Mouse (Mus musculus) heart, embryonic 11.5 days (tissue): ENCODE results near the gene Gm5414. TPM values are rescaled to one million over a fixed set of nuclear protein-coding genes. Genes with fewer than 3 reads are reported as not detected.

Experiments
- ATAC-seq: fragments of 200-750 bp; cut with Nextera tagmentation; replicated peaks from 2 replicates; pipeline ENCODE4 v1.8.0; 2017; ENCODE audit warnings: moderate library complexity; ENCODE audit not compliant: insufficient number of reproducible peaks, low FRiP score, low TSS enrichment
- H3K27ac ChIP-seq: fragments of 300-500 bp; sonication (generic); 2 replicates; pipeline ENCODE4 v1.5.1; 2014; ENCODE audit warnings: mild to moderate bottlenecking, low read depth, low read length
- H3K27me3 ChIP-seq: fragments of 300-500 bp; sonication (generic); 2 replicates; pipeline ENCODE4 v1.6.1; 2014; ENCODE audit warnings: mild to moderate bottlenecking, low read length, mixed read lengths; ENCODE audit not compliant: control insufficient read depth, insufficient read depth
- H3K36me3 ChIP-seq: fragments of 300-500 bp; sonication (generic); 2 replicates; pipeline ENCODE4 v1.6.1; 2014; ENCODE audit warnings: mild to moderate bottlenecking, low read length, moderate library complexity, mixed read lengths; ENCODE audit not compliant: control insufficient read depth, insufficient read depth
- H3K4me1 ChIP-seq: fragments of 300-500 bp; sonication (generic); 2 replicates; pipeline ENCODE4 v1.6.1; 2014; ENCODE audit warnings: low read length; ENCODE audit not compliant: control insufficient read depth, insufficient read depth
- H3K4me2 ChIP-seq: fragments of 300-500 bp; sonication (generic); 2 replicates; pipeline ENCODE4 v1.6.1; 2014; ENCODE audit warnings: mild to moderate bottlenecking, moderate library complexity
- H3K4me3 ChIP-seq: fragments of 300-500 bp; sonication (generic); 2 replicates; pipeline ENCODE4 v1.5.1; 2014; ENCODE audit warnings: low read depth, low read length
- H3K9ac ChIP-seq: fragments of 300-500 bp; sonication (generic); 2 replicates; pipeline ENCODE4 v1.6.1; 2014; ENCODE audit warnings: mild to moderate bottlenecking, low read depth, low read length, moderate library complexity
- H3K9me3 ChIP-seq: fragments of 300-500 bp; sonication (generic); replicated peaks from 2 replicates; pipeline ENCODE4 v1.6.1; 2016; ENCODE audit warnings: low read length; ENCODE audit not compliant: control insufficient read depth
- WGBS: fragments of 180-500 bp; shearing (Covaris S2); extraction: QIAGEN DNeasy Blood & Tissue Kit; methylation state at CpG from one replicate; pipeline ENCODE4 v1.1.7; 2014; ENCODE audit not compliant: insufficient replicate concordance; 5-methylcytosine and 5-hydroxymethylcytosine counted together
- microRNA-seq: library from miRNA; unstranded; fragments of <30 nt; microRNA quantifications from one replicate; pipeline ENCODE4, GENCODE M21; 2016; ENCODE audit warnings: borderline number of aligned reads
- polyA plus RNA-seq: library from polyadenylated mRNA; unstranded; fragments of >200 nt; fragmentation: Nextera tagmentation; extraction: Ambion mirVana; gene quantifications from 2 replicates; pipeline ENCODE4 v1.2.1, GENCODE M21; 2014

The Gm5414 gene
- polyA plus RNA-seq, 1 experiment from 2014 or later, result not detected

DNA sequence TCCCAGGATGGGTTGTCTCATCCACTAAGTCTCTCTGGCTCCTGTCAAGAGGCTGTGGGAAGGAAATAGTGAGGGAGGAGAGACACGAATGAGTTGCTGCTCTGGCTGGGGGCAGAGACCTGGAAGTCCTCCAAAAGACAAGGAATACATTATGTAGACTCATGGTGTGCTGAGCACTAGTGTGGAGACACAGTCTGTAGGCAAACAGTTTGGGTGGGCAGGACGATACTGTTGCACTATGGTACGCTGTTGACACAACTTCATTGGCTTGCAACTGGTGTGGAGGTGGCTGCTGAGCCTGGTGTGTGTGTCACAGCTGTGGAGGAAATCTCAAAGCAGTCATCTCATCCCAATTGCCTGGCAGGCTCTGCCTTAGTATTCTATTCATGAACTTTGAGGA is 46.3 kb downstream of the Gm5414 start:
- Histone ChIP-seq H3K36me3 (no peaks in the 10 kb centered on the region), H3K4me3 (no peak overlapping the region), H3K4me2 (no peak overlapping the region), H3K9me3 (no peaks in the 10 kb centered on the region), H3K4me1 (no peaks in the 10 kb centered on the region), H3K9ac (no peak overlapping the region), H3K27ac (no peak overlapping the region), H3K27me3 (no peaks in the 10 kb centered on the region)
- WGBS, result 72% methylated on average over 3 of the region's 3 CpGs
- no peak for ATAC-seq

DNA sequence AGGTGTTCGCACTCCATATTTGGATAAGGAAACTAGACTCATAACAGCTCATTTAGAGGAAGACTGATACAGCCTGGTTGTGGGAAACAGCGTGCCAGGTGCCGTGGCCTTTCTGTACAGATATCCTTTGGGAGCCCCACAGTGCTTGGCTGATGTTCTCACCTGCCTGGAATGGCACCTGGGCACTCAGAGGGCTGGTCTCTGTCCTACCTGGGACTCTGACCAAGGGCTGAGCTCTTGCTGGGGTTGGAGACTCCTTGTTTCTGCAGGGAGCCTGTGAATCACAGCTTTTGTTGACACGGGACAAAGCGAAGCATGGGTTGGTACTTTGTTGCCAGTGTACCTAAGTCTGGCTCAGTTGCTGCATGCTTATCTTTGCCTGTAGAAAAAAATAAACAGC is 52.5 kb downstream of the Gm5414 start:
- H3K4me3 ChIP-seq, result no peak overlapping the region
- ATAC-seq, result no peak
- no peaks in the 10 kb centered on the region for H3K36me3 ChIP-seq
- H3K9ac ChIP-seq, result no peak overlapping the region
- peaks cover 9% of the 10 kb centered on the region; the same call in 1 of the 2 replicates for H3K27me3 ChIP-seq
- H3K9me3 ChIP-seq, result no peaks in the 10 kb centered on the region
- WGBS, result 71% methylated on average over 5 of the region's 5 CpGs
- H3K4me1 ChIP-seq, result no peaks in the 10 kb centered on the region
- H3K27ac ChIP-seq, result no peak overlapping the region
- no peak overlapping the region for H3K4me2 ChIP-seq

Small RNAs within 50 kb of the gene (microRNA-seq; reads per million reads assigned to microRNA genes)
- gene Gm44383 (not detected), gene Gm44479 (not detected)

Other genes with a start within 250 kb of the Gm5414 start
- 23.8 and 25.8 TPM in 2 replicates for gene Krt7, start 217.1 kb downstream of the Gm5414 start, polyA plus RNA-seq
- not detected in 2 replicates for gene Krt87, start 189.4 kb downstream of the Gm5414 start, polyA plus RNA-seq
- not detected in 2 replicates for gene Krt88, start 180.4 kb downstream of the Gm5414 start, polyA plus RNA-seq
- gene Krt81, start 164.4 kb downstream of the Gm5414 start, polyA plus RNA-seq, result not detected in 2 replicates
- not detected in 2 replicates for gene Krt86, start 154.7 kb downstream of the Gm5414 start, polyA plus RNA-seq
- not detected in 2 replicates for gene Krt83, start 136.7 kb downstream of the Gm5414 start, polyA plus RNA-seq
- gene Gm49425, start 110.9 kb downstream of the Gm5414 start, polyA plus RNA-seq, result not detected in 2 replicates
- gene Krt84, start 95.4 kb downstream of the Gm5414 start, polyA plus RNA-seq, result not detected in 2 replicates
- not detected in 2 replicates for gene Krt82, start 77.5 kb downstream of the Gm5414 start, polyA plus RNA-seq
- gene Krt90, start 65.2 kb downstream of the Gm5414 start, polyA plus RNA-seq, result 0.16 TPM in 1 of 2 replicates, not detected in the other
- gene Krt75, start 54.3 kb downstream of the Gm5414 start, polyA plus RNA-seq, result not detected in 2 replicates
- gene Gm5478, start 19.2 kb upstream of the Gm5414 start, polyA plus RNA-seq, result not detected in 2 replicates
- gene Krt6b, start 52.1 kb upstream of the Gm5414 start, polyA plus RNA-seq, result not detected in 2 replicates
- gene Krt6a, start 66.1 kb upstream of the Gm5414 start, polyA plus RNA-seq, result not detected in 2 replicates
- 0.13 and 0.23 TPM in 2 replicates for gene Krt5, start 84.7 kb upstream of the Gm5414 start, polyA plus RNA-seq
- gene Krt71, start 114.9 kb upstream of the Gm5414 start, polyA plus RNA-seq, result not detected in 2 replicates
- gene Krt72, start 158.3 kb upstream of the Gm5414 start, polyA plus RNA-seq, result not detected in 2 replicates
- gene Krt73, start 174.2 kb upstream of the Gm5414 start, polyA plus RNA-seq, result not detected in 2 replicates
- gene Krt2, start 190.0 kb upstream of the Gm5414 start, polyA plus RNA-seq, result not detected in 2 replicates
- 0.31 and 0.87 TPM in 2 replicates for gene Krt1, start 222.6 kb upstream of the Gm5414 start, polyA plus RNA-seq
- gene Krt77, start 241.5 kb upstream of the Gm5414 start, polyA plus RNA-seq, result not detected in 2 replicates